Mouse (Mus musculus): Measurements from ENCODE around the gene Cyb5r4. TPM values are rescaled to one million over a fixed set of nuclear protein-coding genes. Genes with fewer than 3 reads are reported as not detected.

The Cyb5r4 gene
- total and polyA plus RNA-seq, 3 experiments = 37.5 to 121 (median 80.6) TPM

DNA sequence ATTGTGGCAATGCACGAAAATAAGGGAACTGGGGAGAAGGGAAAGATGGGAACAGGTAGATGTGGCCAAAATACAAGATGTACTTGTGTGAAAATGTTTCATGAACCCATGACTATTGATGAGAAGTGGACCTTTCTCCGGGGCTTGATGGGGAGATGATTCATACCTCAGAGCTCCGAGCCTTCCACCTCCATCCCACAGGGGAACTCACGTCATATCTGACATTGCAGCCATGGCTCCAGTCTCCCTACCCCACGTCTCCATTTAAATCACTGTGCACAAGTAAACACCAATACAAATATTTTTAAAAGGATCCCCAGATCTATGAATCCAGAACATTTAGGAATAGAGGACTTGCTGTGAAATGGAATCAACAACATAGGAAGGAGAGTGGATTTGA, 93.2 kb downstream of the Cyb5r4 start:
- TF ChIP-seq MAFK (IDR thresholded peaks at IDR 0.05; ENCODE audit: insufficient replicate concordance, low read length) (no peak), KAT2A (IDR thresholded peaks at IDR 0.05; ENCODE audit: insufficient replicate concordance, low read length) (no peak), POLR2A (IDR thresholded peaks at IDR 0.05; ENCODE audit: low read depth, low read length) (no peak), IRF4 (IDR thresholded peaks at IDR 0.05; ENCODE audit: low read depth, low read length) (no peak), JUND (conservative IDR thresholded peaks at IDR 0.05; ENCODE audit: low read depth, low read length) (no peak), EP300 (IDR thresholded peaks at IDR 0.05; ENCODE audit: low read length) (no peak), JUN (IDR thresholded peaks at IDR 0.05; ENCODE audit: insufficient read depth, low read depth, low read length) (no peak), MAX (IDR thresholded peaks at IDR 0.05; ENCODE audit: low read length) (no peak), BHLHE40 (IDR thresholded peaks at IDR 0.05; ENCODE audit: low read depth, low read length) (no peak), SIN3A (IDR thresholded peaks at IDR 0.05; ENCODE audit: low read length) (no peak), ZMIZ1 (IDR thresholded peaks at IDR 0.05; ENCODE audit: low read depth, low read length) (no peak), CTCF (conservative IDR thresholded peaks at IDR 0.05 in 1 of 2, IDR thresholded peaks at IDR 0.05 in 1 of 2; ENCODE audit: low read depth in 2 of 2, low read length in 2 of 2) (no peak), ZNF384 (IDR thresholded peaks at IDR 0.05; ENCODE audit: low read depth, low read length) (no peak), CHD2 (IDR thresholded peaks at IDR 0.05; ENCODE audit: low read length) (no peak), ZC3H11A (IDR thresholded peaks at IDR 0.05; ENCODE audit: low read depth, low read length) (no peak), TBP (conservative IDR thresholded peaks at IDR 0.05; ENCODE audit: low read depth, low read length) (no peak)
- DNase-seq (ENCODE audit: extremely low read depth) = no peak
- no peak overlapping the region for H3K4me3 ChIP-seq (replicated peaks in 1 of 3; ENCODE audit: low read depth in 2 of 3, low read length in 2 of 3, poor library complexity in 1 of 3)
- H3K36me3 ChIP-seq (replicated peaks in 1 of 2; ENCODE audit: control insufficient read depth in 1 of 2, insufficient read depth in 1 of 2, low read length in 1 of 2) = no peaks in the 10 kb centered on the region
- H3K27me3 ChIP-seq (replicated peaks) = no peaks in the 10 kb centered on the region
- no peaks in the 10 kb centered on the region; a peak in 1 of 4 replicates for H3K4me1 ChIP-seq (ENCODE audit: control insufficient read depth in 1 of 2, insufficient read depth in 2 of 2)
- in situ Hi-C loops (cut with MboI; ENCODE audit: low pct_ligation_motif_present, low pct_unique_long_range_greater_than_20kb, low sequenced_read_pairs) (no loop called here), dilution Hi-C loops (cut with MboI; ENCODE audit: extremely low pct_ligation_motif_present, extremely low pct_unique_long_range_greater_than_20kb, low sequenced_read_pairs) (no loop called here)
- H3K27ac ChIP-seq (ENCODE audit: insufficient read depth, low read depth) = no peak overlapping the region
- peak overlapping the region; percentile 53; the same call in 1 of the 2 replicates for H3K4me2 ChIP-seq (ENCODE audit: insufficient read depth, low read depth, poor library complexity, severe bottlenecking)
- H3K79me2 ChIP-seq (replicated peaks; ENCODE audit: control insufficient read depth, extremely low read depth, insufficient read depth, poor library complexity, severe bottlenecking) = no peaks in the 10 kb centered on the region
- no peak overlapping the region for H3K9ac ChIP-seq (ENCODE audit: insufficient read depth, low read depth)
- H3K9me3 ChIP-seq (replicated peaks; ENCODE audit: low read length) = no peaks in the 10 kb centered on the region

DNA sequence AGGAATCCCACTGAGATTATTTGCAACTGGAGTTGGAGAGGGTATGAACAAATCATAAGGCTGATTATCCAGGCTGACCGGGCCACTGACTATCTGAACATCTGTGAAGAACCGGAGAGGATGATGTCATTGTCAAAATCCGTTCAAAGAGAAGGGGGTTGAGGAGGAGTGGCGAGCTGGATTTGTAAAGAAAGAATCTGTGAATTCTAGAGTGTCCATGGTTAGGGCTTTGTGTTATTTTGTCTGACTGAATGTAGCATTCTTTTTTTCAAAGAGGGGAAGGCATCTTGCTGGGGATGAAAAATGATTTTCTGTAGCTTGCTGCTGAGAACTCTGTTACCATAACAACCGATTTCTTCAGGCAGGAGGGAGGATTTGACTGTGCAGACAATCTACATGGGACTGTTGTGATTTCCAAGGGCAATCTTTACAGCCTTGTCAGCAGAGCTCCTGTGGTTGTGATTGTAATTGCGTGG, 93.7 kb downstream of the Cyb5r4 start:
- Histone ChIP-seq H3K27me3 (replicated peaks) (no peaks in the 10 kb centered on the region), H3K36me3 (replicated peaks in 1 of 2; ENCODE audit: control insufficient read depth in 1 of 2, insufficient read depth in 1 of 2, low read length in 1 of 2) (no peaks in the 10 kb centered on the region), H3K27ac (ENCODE audit: insufficient read depth, low read depth) (no peak overlapping the region), H3K4me1 (ENCODE audit: control insufficient read depth in 1 of 2, insufficient read depth in 2 of 2) (no peaks in the 10 kb centered on the region; a peak in 1 of 4 replicates), H3K4me2 (ENCODE audit: insufficient read depth, low read depth, poor library complexity, severe bottlenecking) (peak overlapping the region; percentile 53; the same call in 1 of the 2 replicates), H3K9ac (ENCODE audit: insufficient read depth, low read depth) (no peak overlapping the region), H3K79me2 (replicated peaks; ENCODE audit: control insufficient read depth, extremely low read depth, insufficient read depth, poor library complexity, severe bottlenecking) (no peaks in the 10 kb centered on the region), H3K9me3 (replicated peaks; ENCODE audit: low read length) (no peaks in the 10 kb centered on the region), H3K4me3 (replicated peaks in 1 of 3; ENCODE audit: low read depth in 2 of 3, low read length in 2 of 3, poor library complexity in 1 of 3) (no peak overlapping the region)
- dilution Hi-C loops (cut with MboI; ENCODE audit: extremely low pct_ligation_motif_present, extremely low pct_unique_long_range_greater_than_20kb, low sequenced_read_pairs) = no loop called here
- in situ Hi-C loops (cut with MboI; ENCODE audit: low pct_ligation_motif_present, low pct_unique_long_range_greater_than_20kb, low sequenced_read_pairs) = no loop called here
- no peak for DNase-seq (ENCODE audit: extremely low read depth)
- TF ChIP-seq MYC (IDR thresholded peaks at IDR 0.05; ENCODE audit: low read depth, low read length) = no peak
- TF ChIP-seq GABPA (IDR thresholded peaks at IDR 0.05; ENCODE audit: insufficient replicate concordance, low read depth, low read length) = no peak
- TF ChIP-seq IRF4 (IDR thresholded peaks at IDR 0.05; ENCODE audit: low read depth, low read length) = no peak
- TF ChIP-seq MXI1 (IDR thresholded peaks at IDR 0.05; ENCODE audit: low read depth, low read length) = no peak
- no peak for TF ChIP-seq JUND (conservative IDR thresholded peaks at IDR 0.05; ENCODE audit: low read depth, low read length)
- no peak for TF ChIP-seq ZNF384 (IDR thresholded peaks at IDR 0.05; ENCODE audit: low read depth, low read length)
- no peak for TF ChIP-seq UBTF (IDR thresholded peaks at IDR 0.05; ENCODE audit: low read depth, low read length)
- no peak for TF ChIP-seq PAX5 (IDR thresholded peaks at IDR 0.05; ENCODE audit: low read length)
- no peak for TF ChIP-seq JUN (IDR thresholded peaks at IDR 0.05; ENCODE audit: insufficient read depth, low read depth, low read length)
- TF ChIP-seq TCF12 (IDR thresholded peaks at IDR 0.05; ENCODE audit: low read depth, low read length) = no peak
- no peak for TF ChIP-seq ETS1 (conservative IDR thresholded peaks at IDR 0.05; ENCODE audit: low read depth, low read length)
- TF ChIP-seq ZC3H11A (IDR thresholded peaks at IDR 0.05; ENCODE audit: low read depth, low read length) = no peak
